Mouse (Mus musculus) limb, embryonic 11.5 days (tissue): ENCODE data around the gene Znhit6. TPM values are rescaled to one million over a fixed set of nuclear protein-coding genes. Genes with fewer than 3 reads are reported as not detected.

Source experiments
- ATAC-seq: fragments of 200-750 bp; cut with Nextera tagmentation; 2 replicates; pipeline ENCODE4 v1.8.0; 2017; ENCODE audit warnings: low read depth; ENCODE audit not compliant: insufficient number of reproducible peaks, low FRiP score, low TSS enrichment
- DNase-seq: peaks from one replicate; pipeline ENCODE4 v3.0.0-alpha.2; 2015; ENCODE audit warnings: low spot score
- H3K27ac ChIP-seq: fragments of 300-500 bp; sonication (generic); replicated peaks from 2 replicates; pipeline ENCODE4 v1.5.1; 2014; ENCODE audit warnings: low read depth, mild to moderate bottlenecking, low read length
- H3K27me3 ChIP-seq: fragments of 300-500 bp; sonication (generic); 2 replicates; pipeline ENCODE4 v1.6.1; 2014; ENCODE audit warnings: mild to moderate bottlenecking, low read length, mixed read lengths; ENCODE audit not compliant: control insufficient read depth, insufficient read depth
- H3K36me3 ChIP-seq: fragments of 300-500 bp; sonication (generic); 2 replicates; pipeline ENCODE4 v1.6.1; 2014; ENCODE audit warnings: mild to moderate bottlenecking, low read length, moderate library complexity, mixed read lengths; ENCODE audit not compliant: control insufficient read depth, insufficient read depth
- H3K4me1 ChIP-seq: fragments of 300-500 bp; sonication (generic); 2 replicates; pipeline ENCODE4 v1.6.1; 2014; ENCODE audit warnings: low read length, mixed read lengths; ENCODE audit not compliant: control insufficient read depth, insufficient read depth
- H3K4me2 ChIP-seq: fragments of 300-500 bp; sonication (generic); 2 replicates; pipeline ENCODE4 v1.6.1; 2014; ENCODE audit warnings: low read depth, mild to moderate bottlenecking, moderate library complexity; ENCODE audit not compliant: severe bottlenecking
- H3K4me3 ChIP-seq: fragments of 300-500 bp; sonication (generic); 2 replicates; pipeline ENCODE4 v1.5.1; 2014; ENCODE audit warnings: low read depth, low read length
- H3K9ac ChIP-seq: fragments of 300-500 bp; sonication (generic); 2 replicates; pipeline ENCODE4 v1.6.1; 2014; ENCODE audit warnings: mild to moderate bottlenecking, low read length
- H3K9me3 ChIP-seq: fragments of 300-500 bp; sonication (generic); 2 replicates; pipeline ENCODE4 v1.6.1; 2016; ENCODE audit warnings: low read length; ENCODE audit not compliant: control insufficient read depth
- WGBS: fragments of 180-500 bp; shearing (Covaris S2); extraction: QIAGEN DNeasy Blood & Tissue Kit; methylation state at CpG from one replicate; pipeline ENCODE4 v1.1.7; 2014; 5-methylcytosine and 5-hydroxymethylcytosine counted together
- polyA plus RNA-seq: library from polyadenylated mRNA; unstranded; fragments of >200 nt; fragmentation: Nextera tagmentation; extraction: Ambion mirVana; gene quantifications from 2 replicates; pipeline ENCODE4 v1.2.1, GENCODE M21; 2014

The Znhit6 gene
- polyA plus RNA-seq, 1 experiment from 2014 or later: 38.3 TPM

DNA sequence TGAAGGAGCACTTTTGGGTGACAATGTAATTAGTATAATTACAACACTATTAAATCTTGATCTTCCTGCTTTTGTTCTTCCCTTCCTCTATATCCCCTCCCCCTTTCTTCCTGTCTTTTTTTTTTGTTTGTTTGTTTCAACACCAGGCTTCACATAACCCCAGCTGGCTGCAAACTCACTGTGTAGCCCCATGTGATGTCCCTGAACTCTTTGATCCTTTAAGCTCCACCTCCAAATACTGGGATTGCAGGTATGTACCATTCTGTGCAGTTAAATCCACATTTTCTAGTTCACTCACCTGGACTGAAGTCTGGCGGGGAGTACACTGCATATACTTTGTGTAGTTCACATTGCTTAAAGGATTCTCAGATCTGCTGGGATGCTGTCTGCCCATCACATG, 50.1 kb downstream of the Znhit6 start:
- Histone ChIP-seq H3K4me3 (no peak overlapping the region), H3K4me2 (no peak overlapping the region), H3K4me1 (no peaks in the 10 kb centered on the region), H3K36me3 (no peaks in the 10 kb centered on the region), H3K27ac (no peak overlapping the region), H3K9ac (no peak overlapping the region), H3K9me3 (no peaks in the 10 kb centered on the region), H3K27me3 (no peaks in the 10 kb centered on the region)
- DNase-seq (no peak), ATAC-seq (no peak)
- WGBS: 91% methylated on average over 1 of the region's 1 CpGs

DNA sequence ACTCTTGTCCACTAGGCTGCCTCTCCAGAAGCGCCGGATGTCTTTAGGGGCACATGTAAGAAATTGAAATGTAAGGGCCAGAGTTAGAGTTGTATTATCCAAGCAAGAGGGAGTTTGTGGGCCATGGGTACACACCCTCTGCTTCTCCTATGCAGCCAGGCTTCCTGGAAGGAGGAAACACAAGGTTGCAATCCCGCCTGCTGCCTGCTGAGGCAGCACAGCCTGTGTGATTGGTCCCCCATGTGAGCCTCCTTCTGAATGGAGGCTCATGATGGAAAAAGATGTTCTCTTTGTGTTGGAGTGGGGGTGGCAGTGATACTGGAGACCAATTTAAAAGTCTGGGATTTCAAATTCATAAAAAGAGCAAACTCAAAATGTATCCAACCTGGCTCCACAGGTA, 51.8 kb downstream of the Znhit6 start:
- no peak overlapping the region for H3K27ac ChIP-seq
- no peak overlapping the region for H3K4me2 ChIP-seq
- H3K9me3 ChIP-seq: no peaks in the 10 kb centered on the region
- ATAC-seq (no peak), DNase-seq (peak; percentile 49)
- H3K36me3 ChIP-seq: no peaks in the 10 kb centered on the region
- no peaks in the 10 kb centered on the region for H3K27me3 ChIP-seq
- no peaks in the 10 kb centered on the region for H3K4me1 ChIP-seq
- 70% methylated on average over 3 of the region's 3 CpGs for WGBS
- no peak overlapping the region for H3K4me3 ChIP-seq
- no peak overlapping the region for H3K9ac ChIP-seq

DNA sequence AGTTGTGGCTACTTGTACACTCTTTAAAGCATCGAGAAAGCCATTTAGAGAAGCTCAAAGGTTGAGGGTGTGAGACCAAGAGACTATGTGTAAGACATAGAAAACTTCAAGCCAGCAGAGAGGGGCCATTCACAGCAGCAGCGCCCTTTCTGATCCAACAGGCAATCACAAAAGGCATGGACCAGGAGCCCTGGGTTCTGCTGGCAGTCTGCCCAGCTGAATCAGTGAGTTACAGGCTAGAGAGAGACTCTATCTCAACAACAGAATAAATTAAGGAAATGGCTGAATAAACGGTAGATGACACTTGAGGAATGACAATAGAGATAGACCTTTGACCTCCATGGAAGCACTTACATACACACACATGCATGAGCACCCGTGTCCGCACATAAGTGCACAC, 52.6 kb downstream of the Znhit6 start:
- Histone ChIP-seq H3K9ac (no peak overlapping the region), H3K4me3 (no peak overlapping the region), H3K4me2 (no peak overlapping the region), H3K9me3 (no peaks in the 10 kb centered on the region), H3K27me3 (no peaks in the 10 kb centered on the region), H3K4me1 (no peaks in the 10 kb centered on the region; the same call in 1 of the 2 replicates), H3K27ac (no peak overlapping the region), H3K36me3 (no peaks in the 10 kb centered on the region)
- ATAC-seq (no peak), DNase-seq (no peak)
- 88% methylated on average over 5 of the region's 5 CpGs for WGBS

DNA sequence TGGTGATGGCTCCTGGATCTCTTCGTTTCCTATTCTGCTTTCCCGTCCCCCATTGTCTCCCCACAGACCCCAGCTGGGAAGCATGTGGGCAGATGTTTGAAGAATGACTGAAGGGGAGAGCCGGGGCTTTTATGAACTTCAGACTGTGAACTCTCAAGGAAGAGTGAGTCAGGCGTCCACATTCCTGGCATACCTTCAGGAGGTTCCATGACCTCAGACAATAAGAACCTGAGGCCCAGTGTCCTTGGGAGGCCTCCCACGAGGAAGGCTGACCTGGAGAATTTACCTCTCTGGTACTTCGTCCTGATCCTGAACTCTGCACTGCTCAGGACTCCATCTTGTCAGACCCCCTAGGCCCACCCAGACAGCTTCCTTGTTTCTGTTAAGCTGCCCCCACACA, 56.9 kb downstream of the Znhit6 start:
- Histone ChIP-seq H3K4me2 (no peak overlapping the region), H3K4me1 (no peaks in the 10 kb centered on the region; the same call in 1 of the 2 replicates), H3K27me3 (no peaks in the 10 kb centered on the region), H3K4me3 (no peak overlapping the region), H3K9me3 (no peaks in the 10 kb centered on the region), H3K36me3 (no peaks in the 10 kb centered on the region), H3K27ac (no peak overlapping the region), H3K9ac (no peak overlapping the region)
- ATAC-seq (no peak), DNase-seq (no peak)
- 39% methylated on average over 6 of the region's 6 CpGs for WGBS

DNA sequence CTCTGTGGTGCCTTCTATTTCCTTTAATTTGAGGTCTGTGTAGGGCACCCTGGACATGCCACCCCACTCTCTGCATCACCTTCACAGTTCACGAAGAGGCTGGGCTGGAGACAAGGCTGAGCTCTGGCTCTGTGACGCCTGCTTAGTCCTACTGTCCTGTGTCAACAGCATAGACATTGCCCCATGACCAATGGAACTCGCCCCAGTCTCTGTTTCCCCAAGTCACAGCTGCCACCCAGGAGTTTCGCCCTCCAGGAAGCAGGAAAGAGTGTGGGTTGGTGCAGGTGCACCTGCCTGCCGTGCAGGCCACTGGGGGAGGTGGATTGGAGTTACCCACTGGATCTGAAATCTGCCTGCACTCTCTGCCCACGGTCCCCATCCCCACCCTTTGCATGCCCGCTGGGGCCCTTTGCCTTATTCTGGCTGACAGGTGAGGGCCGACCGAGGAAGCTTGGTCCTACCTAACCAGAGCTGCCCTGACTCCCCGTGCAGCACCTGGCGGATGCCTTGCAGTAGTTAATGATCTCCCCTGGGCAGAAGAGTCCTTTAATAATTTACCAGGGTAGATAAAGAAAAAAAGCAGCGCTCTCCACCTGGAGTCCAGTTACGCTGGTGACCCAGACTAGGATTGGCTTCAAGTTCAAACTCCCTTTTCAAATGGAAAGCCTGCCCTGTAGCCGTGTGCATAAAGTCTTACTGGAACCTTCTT, 58.2 kb downstream of the Znhit6 start:
- ATAC-seq (no peak), DNase-seq (no peak)
- no peak overlapping the region for H3K4me2 ChIP-seq
- no peak overlapping the region for H3K27ac ChIP-seq
- H3K9me3 ChIP-seq: no peaks in the 10 kb centered on the region
- no peaks in the 10 kb centered on the region for H3K27me3 ChIP-seq
- H3K36me3 ChIP-seq: no peaks in the 10 kb centered on the region
- 79% methylated on average over 14 of the region's 14 CpGs for WGBS
- H3K4me1 ChIP-seq: no peaks in the 10 kb centered on the region; the same call in 1 of the 2 replicates
- H3K9ac ChIP-seq: no peak overlapping the region
- H3K4me3 ChIP-seq: no peak overlapping the region

DNA sequence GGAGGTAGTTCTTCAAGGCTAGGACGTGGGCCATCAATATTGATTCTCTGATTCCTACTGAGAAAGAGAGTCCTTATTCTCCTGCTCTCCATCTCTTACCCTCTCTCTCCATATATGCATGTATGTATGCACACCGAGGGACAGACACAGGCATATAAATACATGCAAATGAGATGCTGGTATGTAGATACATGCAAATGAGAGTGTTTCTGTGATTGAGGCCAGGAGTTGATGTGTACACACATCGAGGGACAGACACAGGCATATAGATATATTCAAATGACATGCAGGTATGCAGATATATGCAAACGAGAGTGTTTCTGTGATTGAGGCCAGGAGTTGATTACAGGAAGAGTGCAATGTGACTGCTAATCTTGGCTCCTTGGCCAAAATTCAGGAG, 64.2 kb downstream of the Znhit6 start:
- peaks cover 6% of the 10 kb centered on the region; the same call in 1 of the 2 replicates for H3K4me1 ChIP-seq
- H3K36me3 ChIP-seq: no peaks in the 10 kb centered on the region
- no peak overlapping the region for H3K27ac ChIP-seq
- DNase-seq (no peak), ATAC-seq (no peak)
- no peaks in the 10 kb centered on the region for H3K9me3 ChIP-seq
- whole genome bisulfite sequencing: 85% methylated on average over 4 of the region's 4 CpGs
- no peak overlapping the region for H3K4me3 ChIP-seq
- H3K4me2 ChIP-seq: no peak overlapping the region
- no peaks in the 10 kb centered on the region for H3K27me3 ChIP-seq
- H3K9ac ChIP-seq: no peak overlapping the region

DNA sequence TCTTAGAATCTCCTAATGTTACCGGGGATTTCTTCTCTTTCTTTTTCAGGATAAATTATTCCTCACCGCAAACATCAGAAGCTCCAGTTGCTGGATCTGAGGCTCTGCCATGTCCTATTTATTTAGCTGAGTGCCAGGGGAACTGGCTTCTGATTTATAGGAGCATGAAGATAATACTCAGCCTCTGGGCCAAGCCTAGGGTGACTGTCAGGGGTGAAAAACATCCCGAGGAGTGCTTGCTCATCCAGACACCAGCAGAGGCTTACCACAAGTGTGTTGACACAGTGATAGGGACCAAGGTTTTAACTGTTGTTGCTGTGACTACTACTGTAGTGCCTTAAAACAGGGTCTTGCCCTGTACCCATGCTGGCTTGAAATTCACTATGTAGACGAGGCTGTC, 64.6 kb downstream of the Znhit6 start:
- H3K27ac ChIP-seq: no peak overlapping the region
- H3K27me3 ChIP-seq: no peaks in the 10 kb centered on the region
- H3K9ac ChIP-seq: no peak overlapping the region
- no peak overlapping the region for H3K4me2 ChIP-seq
- no peak overlapping the region for H3K4me3 ChIP-seq
- DNase-seq: no peak
- no peaks in the 10 kb centered on the region for H3K9me3 ChIP-seq
- WGBS: 86% methylated on average over 4 of the region's 4 CpGs
- H3K4me1 ChIP-seq: peaks cover 6% of the 10 kb centered on the region; the same call in 1 of the 2 replicates
- H3K36me3 ChIP-seq: no peaks in the 10 kb centered on the region
- ATAC-seq: no peak

DNA sequence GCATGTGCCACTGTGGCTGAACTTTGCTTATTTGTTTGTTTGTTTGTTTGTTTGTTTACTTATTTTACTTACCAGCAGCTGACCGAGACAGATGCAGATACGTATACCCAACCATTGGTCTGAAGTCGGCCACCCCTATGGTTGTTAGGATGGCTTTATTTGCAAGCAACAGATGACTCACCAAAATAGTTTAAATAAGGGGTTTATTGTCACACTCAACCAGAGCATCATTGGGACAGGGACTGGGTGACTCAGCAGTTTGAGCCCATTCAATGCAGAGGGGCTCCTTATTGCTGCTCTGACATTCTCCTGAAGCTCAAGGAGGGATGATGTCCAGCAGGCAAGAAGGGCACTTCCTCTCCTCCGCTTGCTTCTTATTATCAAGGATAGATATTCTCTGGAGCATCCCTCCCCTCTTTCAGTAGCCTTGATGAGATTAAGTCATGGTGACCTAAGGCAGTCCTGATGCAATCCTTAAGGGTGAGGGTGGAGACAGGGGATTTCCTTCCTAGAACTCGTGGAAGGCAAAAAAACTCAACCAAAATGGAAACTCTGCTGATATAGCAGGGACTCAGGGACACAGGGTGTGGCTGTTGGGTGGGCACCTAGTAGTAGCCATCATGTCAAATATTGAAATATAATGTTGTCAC, 65.2 kb downstream of the Znhit6 start:
- H3K27ac ChIP-seq: no peak overlapping the region

More for the DNA sequence above, 65.2 kb downstream of the Znhit6 start:
- Histone ChIP-seq H3K4me2 (no peak overlapping the region), H3K9me3 (no peaks in the 10 kb centered on the region), H3K4me1 (peaks cover 9% of the 10 kb centered on the region), H3K27me3 (no peaks in the 10 kb centered on the region), H3K36me3 (no peaks in the 10 kb centered on the region), H3K9ac (no peak overlapping the region), H3K4me3 (no peak overlapping the region)
- ATAC-seq (no peak), DNase-seq (no peak)
- 86% methylated on average over 5 of the region's 5 CpGs for WGBS
